Mouse (Mus musculus) gastrocnemius, adult 2 months (tissue): ENCODE data around the gene Mdm4. TPM values are rescaled to one million over a fixed set of nuclear protein-coding genes. Genes with fewer than 3 reads are reported as not detected.
"Not testable (repeated sequence)": the region's sequence is repeated elsewhere in the genome, so short reads cannot be mapped to it uniquely, and the experiment has no call there.

Source experiments
- DNase-seq: peaks from one replicate; pipeline ENCODE4 v3.0.0; 2022
- H3K27ac ChIP-seq: fragments of 200-600 bp; 2 replicates; pipeline ENCODE4 v1.8.1; 2022; ENCODE audit warnings: mild to moderate bottlenecking
- H3K4me3 ChIP-seq: fragments of 200-600 bp; 2 replicates; pipeline ENCODE4 v1.8.1; 2022; ENCODE audit warnings: mild to moderate bottlenecking, moderate library complexity
- CTCF ChIP-seq: fragments of 200-600 bp; IDR thresholded peaks from 2 replicates; pipeline ENCODE4 v1.8.1; 2022; ENCODE audit warnings: antibody characterized with exemption, mild to moderate bottlenecking, moderate library complexity
- intact Hi-C: fragments of 180-260 bp; cut with DNase I; formaldehyde crosslinking; loops from one replicate; pipeline ENCODE4 v1.15.1; 2025
- total RNA-seq, 2 experiments: library from RNA; stranded (reverse); gene quantifications; 2 replicates each; pipeline ENCODE4 v1.2.3; 2021

The Mdm4 gene
- total RNA-seq, 2 experiments from 2014 or later = 26.3 to 32.4 TPM

DNA sequence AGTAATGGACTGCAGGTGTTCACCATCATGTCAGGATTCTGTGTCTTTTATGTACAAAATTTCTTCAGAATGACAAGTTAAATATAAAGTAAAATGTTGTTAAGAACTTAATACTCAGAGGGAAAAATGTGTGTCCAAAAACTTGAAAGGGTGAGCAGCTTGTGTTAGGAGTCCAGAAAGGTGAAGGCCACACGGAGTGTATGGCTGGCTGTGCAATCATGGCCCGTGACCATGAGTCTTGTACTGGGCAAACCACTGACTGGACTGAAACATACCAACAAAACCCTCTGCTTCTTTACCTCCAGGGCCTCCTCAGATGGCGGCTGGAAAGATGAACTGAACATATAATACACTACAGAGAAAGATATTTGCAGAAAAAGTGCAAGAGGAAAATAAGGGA lies 23.8 kb downstream of the Mdm4 start:
- Histone ChIP-seq H3K4me3 (no peak overlapping the region), H3K27ac (no peak overlapping the region)
- DNase-seq = no peak
- TF ChIP-seq CTCF = no peak
- intact Hi-C loops = no loop called here

DNA sequence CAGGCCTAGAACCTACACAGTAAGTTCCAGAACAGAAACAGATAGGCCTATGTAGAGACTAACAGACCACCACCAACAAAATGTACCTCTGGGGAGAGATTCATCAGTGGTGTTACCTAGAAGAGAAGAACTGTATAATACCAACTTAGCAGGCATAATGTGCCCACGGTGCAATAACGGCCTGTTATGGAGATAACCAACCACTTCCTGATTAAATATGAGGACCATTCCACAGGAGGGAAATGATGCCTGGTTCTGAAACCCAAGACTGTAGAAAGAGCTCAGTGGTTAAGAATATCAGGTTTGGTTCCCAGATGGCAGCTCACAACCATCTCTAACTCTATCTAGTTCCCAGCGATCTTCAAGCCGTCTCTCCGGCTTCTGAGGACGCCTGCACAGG lies 30.0 kb downstream of the Mdm4 start:
- Histone ChIP-seq H3K27ac (no peak overlapping the region), H3K4me3 (no peak overlapping the region)
- intact Hi-C loops = no loop called here
- DNase-seq = no peak
- no peak for TF ChIP-seq CTCF

DNA sequence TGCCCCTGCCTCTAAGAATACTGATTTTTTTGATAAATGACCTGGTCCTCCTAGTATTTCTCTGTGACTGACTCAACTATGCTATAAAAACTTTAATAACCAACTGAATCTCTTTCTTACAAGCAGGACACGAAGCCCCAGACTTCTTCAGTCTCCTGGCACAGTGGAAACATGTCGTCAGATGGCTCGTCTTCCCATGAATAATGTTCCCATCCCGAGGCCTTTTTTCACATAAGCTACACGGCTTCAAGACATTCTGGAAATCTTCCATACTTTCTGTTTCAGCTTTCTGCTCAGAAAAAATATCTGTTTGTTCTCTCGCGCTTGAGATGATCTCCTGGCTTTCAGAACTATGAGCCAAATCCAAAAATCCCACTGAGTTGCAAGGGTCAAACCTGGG lies 38.8 kb downstream of the Mdm4 start:
- intact Hi-C loops = no loop called here
- Histone ChIP-seq H3K27ac (no peak overlapping the region), H3K4me3 (no peak overlapping the region)

DNA sequence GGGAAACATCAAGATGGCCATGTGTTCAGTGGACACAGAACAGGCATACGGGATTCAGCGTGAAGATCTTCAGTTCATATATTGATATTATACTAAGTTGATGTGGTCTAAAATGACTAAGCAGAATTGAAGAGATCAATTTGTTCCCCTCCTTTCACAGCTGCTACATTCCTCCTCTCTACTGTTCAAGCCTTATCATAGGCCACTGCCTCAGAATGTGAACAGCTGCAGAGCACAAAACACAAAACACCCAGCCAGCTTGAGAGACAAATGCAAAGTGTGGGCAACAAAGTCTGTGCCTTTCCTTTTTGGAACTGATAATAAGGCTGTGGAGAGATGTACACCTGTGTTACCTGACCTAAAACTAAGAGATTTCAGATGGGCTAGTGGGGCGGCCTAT lies 39.6 kb downstream of the Mdm4 start:
- no peak for TF ChIP-seq CTCF
- no peak overlapping the region for H3K4me3 ChIP-seq
- intact Hi-C loops = no loop called here

More for the DNA sequence above, 38.8 kb downstream of the Mdm4 start:
- DNase-seq = no peak
- no peak for TF ChIP-seq CTCF

DNA sequence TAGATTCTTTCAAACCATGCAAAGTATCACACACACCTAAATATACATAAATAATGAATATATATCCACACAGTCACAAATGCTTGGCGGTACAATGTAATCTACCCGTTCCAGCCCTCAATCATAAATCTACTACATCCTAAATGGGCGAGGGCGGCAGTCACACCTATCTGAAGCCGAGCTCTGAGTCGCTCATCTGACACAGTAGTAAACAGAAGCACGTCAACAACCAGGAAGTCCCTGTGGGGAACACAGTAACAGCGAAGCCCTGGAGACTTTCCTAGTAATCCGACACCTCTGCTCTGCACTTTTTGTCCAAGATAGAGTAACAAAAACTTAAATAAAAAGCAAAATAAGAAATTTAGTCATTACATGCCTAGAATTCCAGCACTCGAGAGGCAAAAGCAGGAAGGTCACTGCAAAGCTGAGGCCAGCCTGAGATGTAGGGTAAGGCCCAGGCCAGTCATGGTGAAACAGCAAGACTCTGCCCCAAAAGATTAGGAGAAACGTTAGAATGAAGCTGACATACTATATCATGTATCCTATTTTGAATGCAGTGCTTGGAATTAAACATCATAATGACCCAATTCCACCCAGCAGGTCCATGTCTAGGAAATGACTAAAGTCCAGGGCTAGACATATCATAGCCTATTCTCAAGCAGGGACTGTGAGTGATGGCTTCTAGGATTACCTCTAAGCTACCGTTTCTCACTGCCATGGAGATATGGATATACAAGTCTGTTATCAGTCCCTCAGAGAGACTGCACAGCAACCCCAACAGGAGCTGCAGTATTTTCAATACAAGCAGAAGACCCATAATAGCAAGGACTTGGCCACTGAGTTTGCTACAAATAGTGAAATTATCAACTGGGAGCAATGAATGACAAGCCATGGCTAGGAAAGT lies 41.6 kb downstream of the Mdm4 start:
- intact Hi-C loops, DNase-seq, H3K4me3 ChIP-seq, H3K27ac ChIP-seq: not testable (repeated sequence)

More for the DNA sequence above, 39.6 kb downstream of the Mdm4 start:
- H3K27ac ChIP-seq = no peak overlapping the region
- DNase-seq = no peak

DNA sequence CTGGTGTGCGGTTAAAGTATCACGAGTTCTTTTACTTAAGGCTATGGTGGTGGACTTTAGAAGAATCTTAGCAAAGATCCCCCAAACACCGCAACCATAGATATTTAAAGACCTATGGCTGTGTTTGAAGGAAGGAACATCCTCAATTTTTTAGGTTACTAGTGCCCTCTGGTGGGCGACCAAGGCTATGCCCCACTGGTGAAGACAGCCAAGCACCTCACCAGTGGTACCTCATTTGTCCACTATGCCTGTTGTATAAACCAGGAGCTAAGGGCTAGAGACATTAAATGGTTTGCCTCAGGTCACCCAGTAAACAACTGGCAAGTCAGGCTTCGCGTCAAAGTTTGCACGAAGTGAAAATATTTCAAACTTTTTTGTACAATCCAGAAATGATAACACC lies 47.6 kb downstream of the Mdm4 start:
- intact Hi-C loops = loop anchor here (2.0 kb wide), 1 partner anchor 224 kb away; no protein-coding TSS in a partner anchor
- peak; percentile 77 for TF ChIP-seq CTCF
- H3K27ac ChIP-seq = no peak overlapping the region

DNA sequence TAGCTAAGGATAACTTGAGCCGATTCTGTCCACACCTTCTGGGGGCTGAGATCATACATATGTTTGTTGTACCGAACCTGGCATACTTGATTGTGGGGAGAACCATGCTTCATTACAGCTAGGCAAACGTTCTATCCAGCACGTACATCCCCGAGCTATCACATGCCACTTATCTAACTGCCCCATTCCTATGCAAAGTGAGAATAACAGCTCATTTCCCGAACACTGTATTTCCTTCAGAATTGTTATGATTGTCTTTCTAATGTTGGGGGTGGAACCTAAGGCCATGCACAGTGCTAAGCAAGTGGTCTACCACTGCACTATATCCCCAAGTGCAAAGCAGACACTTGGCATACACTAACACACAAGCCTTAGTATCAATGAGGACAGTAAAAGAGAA lies 49.1 kb downstream of the Mdm4 start:
- DNase-seq = no peak
- no peak for TF ChIP-seq CTCF
- no peak overlapping the region for H3K4me3 ChIP-seq
- intact Hi-C loops = no loop called here
- no peak overlapping the region for H3K27ac ChIP-seq

More for the DNA sequence above, 47.6 kb downstream of the Mdm4 start:
- peak; percentile 53 for DNase-seq
- H3K4me3 ChIP-seq = no peak overlapping the region

DNA sequence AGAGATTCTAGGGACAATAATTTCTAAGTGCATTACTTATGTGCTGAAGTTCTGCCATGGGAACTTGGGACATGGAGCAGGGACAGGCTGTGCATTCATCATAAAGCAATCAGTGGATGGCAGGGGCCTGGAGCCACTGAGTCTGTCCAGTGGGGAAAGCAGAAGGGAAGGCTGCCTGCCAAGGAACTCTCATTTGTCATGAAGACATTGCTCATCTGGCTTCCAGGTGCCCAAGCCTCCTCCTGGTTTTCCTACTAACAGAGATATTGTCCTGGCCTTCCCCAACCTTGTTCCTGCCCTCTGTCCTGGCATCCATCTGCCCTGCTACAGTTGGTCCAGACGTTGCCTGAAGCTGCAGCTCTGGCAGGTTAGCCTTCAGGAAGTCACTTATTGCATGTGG lies 53.0 kb downstream of the Mdm4 start:
- H3K4me3 ChIP-seq = no peak overlapping the region
- H3K27ac ChIP-seq = no peak overlapping the region
- DNase-seq = no peak
- intact Hi-C loops = no loop called here
- no peak for TF ChIP-seq CTCF

DNA sequence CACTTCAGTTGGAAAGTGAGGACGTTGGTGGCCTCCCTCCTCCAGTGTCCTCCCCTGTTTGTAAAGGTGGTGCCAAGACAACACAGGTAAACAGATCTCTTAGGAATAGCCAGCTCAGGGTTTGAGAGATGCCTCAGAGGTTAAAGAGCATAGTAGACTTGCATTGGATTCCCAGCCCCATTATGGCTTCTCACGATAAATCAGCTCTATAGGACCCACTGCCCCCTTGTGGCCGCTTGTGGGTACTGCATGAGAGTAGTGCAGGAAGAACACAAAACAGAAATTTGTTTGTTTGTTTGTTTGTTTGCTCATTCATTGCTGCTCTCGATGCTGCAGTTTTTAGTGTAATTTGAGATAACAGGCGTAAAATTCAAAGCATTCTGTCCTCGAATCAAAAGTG lies 61.7 kb downstream of the Mdm4 start:
- H3K4me3 ChIP-seq = no peak overlapping the region
- TF ChIP-seq CTCF = peak; percentile 90
- peak; percentile 64 for DNase-seq
- intact Hi-C loops = loop anchor here (1.0 kb wide), 1 partner anchor 209 kb away; no protein-coding TSS in a partner anchor
- no peak overlapping the region for H3K27ac ChIP-seq

DNA sequence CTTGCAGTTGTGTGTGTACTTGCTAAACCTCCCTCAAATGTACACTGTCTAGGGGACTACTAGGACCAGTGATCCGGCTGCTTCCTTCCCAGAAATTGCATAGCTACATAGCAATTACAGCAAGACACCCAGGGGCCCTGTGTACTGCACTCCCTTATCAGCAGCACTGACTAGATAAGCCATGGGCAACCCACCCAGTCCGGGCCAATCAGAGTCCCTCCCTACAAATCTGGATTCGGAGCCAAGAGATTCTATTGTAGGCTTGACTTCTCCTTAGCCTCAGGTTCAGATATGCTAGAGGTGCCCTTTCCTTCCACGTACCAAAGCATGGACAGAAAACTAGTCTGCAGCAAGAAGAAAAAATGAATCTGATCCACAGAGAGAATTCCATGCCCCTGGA lies 65.7 kb downstream of the Mdm4 start:
- no peak for DNase-seq
- no peak overlapping the region for H3K27ac ChIP-seq
- no peak overlapping the region for H3K4me3 ChIP-seq
- no peak for TF ChIP-seq CTCF
- intact Hi-C loops = no loop called here

DNA sequence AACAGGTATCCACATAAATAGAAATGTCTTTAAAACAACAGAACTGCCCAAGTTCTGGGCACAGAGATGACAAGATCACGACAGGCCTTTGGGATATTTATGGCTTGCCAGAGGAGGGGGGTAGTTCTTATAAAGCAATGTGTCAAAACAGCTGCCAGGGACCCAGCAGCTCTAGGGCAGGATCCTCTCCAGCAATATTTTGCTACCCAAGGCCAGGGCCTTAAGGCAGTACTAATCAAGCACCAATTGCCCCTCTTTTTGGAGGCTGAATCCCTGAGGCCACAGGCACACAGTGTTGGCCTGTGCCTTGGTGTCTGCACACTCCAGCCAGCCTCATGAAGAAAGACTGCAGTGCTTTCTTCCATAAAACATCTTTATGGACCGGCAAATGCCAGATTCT lies 66.3 kb downstream of the Mdm4 start:
- TF ChIP-seq CTCF = no peak
- no peak overlapping the region for H3K27ac ChIP-seq
- no peak for DNase-seq
- no peak overlapping the region for H3K4me3 ChIP-seq
- intact Hi-C loops = no loop called here

DNA sequence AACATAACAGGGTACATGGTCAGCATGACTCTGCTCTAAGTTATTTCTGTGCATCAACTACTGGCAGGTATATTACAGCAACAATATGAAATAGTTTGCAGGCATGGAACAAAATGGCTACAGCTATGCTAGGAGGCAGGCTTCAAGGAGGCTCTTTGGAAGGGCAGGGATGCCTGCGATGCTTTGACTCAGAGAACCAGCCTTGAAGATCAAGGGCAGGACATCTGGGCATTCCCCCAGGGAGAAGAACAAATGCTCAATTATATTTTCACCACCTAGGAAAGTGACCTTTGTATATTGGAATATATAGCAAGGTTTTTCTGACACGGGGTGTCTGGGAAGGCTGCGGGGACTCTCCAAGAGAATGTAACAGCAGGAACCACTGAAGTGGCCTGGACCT lies 68.6 kb downstream of the Mdm4 start:
- TF ChIP-seq CTCF = no peak
- intact Hi-C loops = no loop called here

DNA sequence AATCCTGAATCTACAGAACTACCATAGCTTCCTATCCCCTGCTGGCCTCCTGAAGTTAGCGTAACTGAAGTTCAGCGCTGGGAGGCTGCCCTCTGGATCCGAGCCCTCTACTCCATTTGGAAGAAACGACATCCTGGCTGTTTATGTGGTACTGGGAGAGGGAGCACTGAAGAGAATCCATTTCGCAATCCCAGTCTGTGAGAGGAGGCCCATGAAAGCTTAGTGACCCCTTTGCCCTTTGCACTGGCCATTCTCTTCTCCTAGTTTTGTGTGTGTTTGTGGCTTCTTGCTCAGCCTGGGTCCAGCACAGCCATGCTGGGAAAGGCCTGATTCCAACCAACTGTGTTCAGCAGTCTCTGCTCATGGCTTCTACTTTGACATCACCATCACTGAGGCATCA lies 73.6 kb downstream of the Mdm4 start:
- intact Hi-C loops = no loop called here
- no peak overlapping the region for H3K4me3 ChIP-seq
- no peak overlapping the region for H3K27ac ChIP-seq
- no peak for TF ChIP-seq CTCF
- no peak for DNase-seq

More for the DNA sequence above, 68.6 kb downstream of the Mdm4 start:
- Histone ChIP-seq H3K27ac (no peak overlapping the region), H3K4me3 (no peak overlapping the region)
- DNase-seq = no peak

DNA sequence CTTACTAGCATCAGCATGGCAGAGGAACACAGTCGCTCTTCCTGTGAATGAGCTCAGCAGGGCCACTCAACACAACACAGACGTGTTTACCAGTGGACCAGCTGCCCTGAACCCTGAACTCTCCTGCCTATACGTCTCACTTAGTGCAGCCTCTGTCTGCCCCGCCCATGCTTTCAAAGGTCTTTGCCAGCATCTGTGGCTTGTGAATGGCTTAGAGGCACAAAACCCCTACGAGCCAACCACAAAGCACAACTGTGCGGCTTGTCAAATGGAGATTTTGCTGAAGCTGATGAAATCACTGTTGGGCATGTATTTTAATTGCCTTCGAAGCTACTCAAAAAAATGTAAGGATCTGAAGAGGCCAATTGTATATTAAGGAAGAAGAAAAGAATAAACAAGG lies 82.5 kb downstream of the Mdm4 start:
- no peak for TF ChIP-seq CTCF
- H3K4me3 ChIP-seq = no peak overlapping the region
- no peak overlapping the region for H3K27ac ChIP-seq
- no peak for DNase-seq
- intact Hi-C loops = no loop called here
